ENCODE assay signal across 35 mouse cellular contexts in genomic region chr7:25582301-25582810, GRCm38 (mm10). TPM values are rescaled to one million over a fixed set of nuclear protein-coding genes. Genes with fewer than 3 reads are reported as not detected.
"Had no signal": no experiment of that assay in that cellular context is flagged by ENCODE, and none has a peak within 500 bp of the region (broad histone marks: within the 10 kb centered on the region; RNA-seq: fewer than 3 reads in every experiment).

No protein-coding gene starts in this region.

- H3K36me3 ChIP-seq: heart, embryonic 10.5 days; heart, embryonic 12.5 days; hindbrain, embryonic 13.5 days; hindbrain, embryonic 15.5 days; intestine, embryonic 15.5 days; limb, embryonic 12.5 days; liver, embryonic 13.5 days had no signal

- DNase-seq: gastrocnemius, adult 2 months; gastrocnemius, postnatal 10 days; gastrocnemius, postnatal 25 days; heart, adult 2 months; heart, postnatal 10 days; heart, postnatal 36 days; kidney, adult 18-20 months; kidney, adult 8-10 months; kidney, postnatal 10 days; kidney, postnatal 25 days; kidney, postnatal 4 days; liver; liver, embryonic 13.5 days had no signal

- H3K27me3 ChIP-seq: heart, embryonic 12.5 days; hindbrain, embryonic 15.5 days; intestine, embryonic 15.5 days; limb, embryonic 12.5 days; liver, embryonic 13.5 days had no signal

- H3K9ac ChIP-seq: heart, embryonic 12.5 days; hindbrain, embryonic 13.5 days; hindbrain, embryonic 15.5 days; intestine, embryonic 15.5 days; limb, embryonic 12.5 days; liver, embryonic 13.5 days had no signal

- H3K4me1 ChIP-seq: heart, embryonic 10.5 days; heart, embryonic 12.5 days; hindbrain, embryonic 13.5 days; hindbrain, embryonic 15.5 days; intestine, embryonic 15.5 days; limb, embryonic 12.5 days; liver, embryonic 13.5 days had no signal

- ATAC-seq: inflammation-experienced regulatory T-cells, adult 6 months; intestine, embryonic 15.5 days; intestine, postnatal 0 days had no signal

- H3K4me2 ChIP-seq: heart, embryonic 12.5 days; hindbrain, embryonic 13.5 days; hindbrain, embryonic 15.5 days; intestine, embryonic 15.5 days; limb, embryonic 12.5 days; liver, embryonic 11.5 days; liver, embryonic 13.5 days had no signal

- H3K27ac ChIP-seq: gastrocnemius, adult 2 months; heart, adult 2 months; heart, embryonic 10.5 days; hindbrain, embryonic 13.5 days; hindbrain, embryonic 15.5 days; intestine, embryonic 15.5 days; layer of hippocampus, adult 2 months; left cerebral cortex, adult 2 months; limb, embryonic 12.5 days; liver, embryonic 13.5 days had no signal

- H3K4me3 ChIP-seq: gastrocnemius, adult 2 months; heart, adult 2 months; heart, embryonic 10.5 days; heart, embryonic 12.5 days; hindbrain, embryonic 13.5 days; hindbrain, embryonic 15.5 days; intestine, embryonic 15.5 days; layer of hippocampus, adult 2 months; left cerebral cortex, adult 2 months; limb, embryonic 12.5 days; liver, embryonic 13.5 days had no signal

- H3K9me3 ChIP-seq: heart, embryonic 10.5 days; hindbrain, embryonic 13.5 days; hindbrain, embryonic 15.5 days; intestine, embryonic 15.5 days; liver, embryonic 13.5 days had no signal

RNA-seq across cellular contexts. Expression of gene Erich4, which starts 33.3 kb away (rescaled TPM):
- total RNA-seq: gastrocnemius, adult 2 months; gastrocnemius, postnatal 10 days; gastrocnemius, postnatal 25 days; gastrocnemius, postnatal 4 days; granulocyte monocyte progenitor cell, adult 5-6 weeks; heart, postnatal 10 days; hematopoietic stem cell, adult 5-6 weeks; layer of hippocampus, adult 2 months; layer of hippocampus, postnatal 10 days; left cerebral cortex, adult 2 months; left cerebral cortex, postnatal 14 days; left cerebral cortex, postnatal 36 days had no signal
- polyA plus RNA-seq: heart, adult 2 months; heart, embryonic 10.5 days; heart, embryonic 12.5 days; heart, embryonic 14.5 days; hindbrain, embryonic 11.5 days; hindbrain, embryonic 13.5 days; hindbrain, embryonic 15.5 days; inflammation-experienced regulatory T-cells, adult 6 months; limb, embryonic 12.5 days; limb, embryonic 14.5 days; liver, embryonic 11.5 days had no signal

RNA-seq across cellular contexts. Expression of gene Ceacam2, which starts 42.7 kb away (rescaled TPM):
- total RNA-seq: granulocyte monocyte progenitor cell, adult 5-6 weeks; hematopoietic stem cell, adult 5-6 weeks had no signal
- polyA plus RNA-seq: heart, embryonic 10.5 days; heart, embryonic 12.5 days; heart, embryonic 16.5 days; hindbrain, embryonic 11.5 days; kidney, embryonic 16.5 days; limb, embryonic 14.5 days; liver, embryonic 11.5 days had no signal
